Mouse (Mus musculus): ENCODE results near the gene Cd101. TPM values are rescaled to one million over a fixed set of nuclear protein-coding genes. Genes with fewer than 3 reads are reported as not detected.

The Cd101 gene
- polyA plus RNA-seq (2015; fragmentation: Nextera tagmentation; extraction: Ambion mirVana) = 0.58 and 0.68 TPM in 2 replicates

DNA sequence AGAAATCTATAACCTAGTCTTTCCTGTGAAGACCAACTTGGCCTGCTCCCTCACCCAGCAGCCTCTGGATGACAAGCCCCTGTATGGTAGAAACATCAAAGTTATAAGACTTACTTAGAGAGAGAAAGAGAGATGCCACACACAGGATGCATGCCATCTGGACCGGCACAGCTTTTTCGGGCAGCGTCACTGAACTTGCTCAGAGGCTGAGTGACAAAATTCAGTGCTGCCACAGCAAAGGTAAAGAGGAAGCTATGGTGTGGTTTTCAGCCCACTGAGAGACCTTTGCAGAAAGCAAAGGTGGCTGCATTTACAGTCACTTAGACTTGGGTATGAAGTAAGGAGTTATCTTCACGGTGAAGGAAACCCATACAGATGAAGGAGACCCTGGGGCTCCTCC, at the start of gene Cd101:
TSS of gene Cd101 (minus strand) at position 218 of the 400 bp plus-strand sequence.
- DNase-seq (ENCODE audit: low spot score) = peak; percentile 89

DNA sequence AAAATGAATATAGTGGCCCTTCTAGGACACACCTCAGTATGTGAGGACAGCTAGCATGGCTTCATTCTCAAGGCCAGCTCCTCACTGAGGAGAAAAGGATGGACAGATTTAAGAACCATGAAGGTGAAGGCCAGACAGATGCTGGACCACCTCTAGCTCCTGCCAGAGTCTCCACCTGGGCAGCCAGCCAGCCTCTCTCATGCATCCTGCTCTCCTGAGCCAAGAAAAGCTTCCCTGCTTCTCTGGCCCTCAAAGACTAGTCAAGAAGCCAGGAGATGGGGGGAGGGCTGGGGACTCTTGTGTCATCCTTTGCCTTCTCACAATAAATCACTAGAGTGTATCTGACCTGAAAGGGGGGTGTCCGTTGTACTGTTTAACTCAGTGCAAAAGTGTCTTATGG, 49.0 kb upstream of the Cd101 start:
- no peak for DNase-seq (ENCODE audit: low spot score)

DNA sequence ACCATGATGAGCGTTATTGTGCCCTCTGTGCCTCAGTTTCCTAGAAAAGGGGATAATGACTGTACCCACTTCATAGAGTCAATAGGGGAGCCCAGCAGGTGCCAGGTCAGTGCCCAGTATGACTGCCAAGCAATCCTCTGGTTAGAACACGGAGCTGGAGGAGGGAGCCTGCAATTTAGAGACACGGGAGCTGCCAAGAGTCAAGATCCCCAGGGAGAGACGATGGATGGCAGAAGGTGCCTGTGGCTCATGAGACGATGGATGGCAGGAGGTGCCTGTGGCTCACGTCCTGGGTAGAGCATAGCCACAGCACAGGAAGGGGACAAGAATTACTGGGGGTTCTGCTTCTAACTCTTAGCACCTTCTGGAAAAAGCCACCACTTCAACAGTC, 48.3 kb upstream of the Cd101 start:
- DNase-seq (ENCODE audit: low spot score) = no peak

GRCm38 (mm10) chr3:101076966-101077709, 47.8 kb upstream of the Cd101 start:
- DNase-seq (ENCODE audit: low spot score) = no peak

GRCm38 (mm10) chr3:101075866-101076265, 46.5 kb upstream of the Cd101 start:
- DNase-seq (ENCODE audit: low spot score) = no peak

GRCm38 (mm10) chr3:101073384-101073783, 44.0 kb upstream of the Cd101 start:
- DNase-seq (ENCODE audit: low spot score) = no peak

- DNase-seq (ENCODE audit: low spot score) = peak; percentile 26
Observed at GRCm38 (mm10) chr3:101072506-101073215, 43.3 kb upstream of the Cd101 start.

DNA sequence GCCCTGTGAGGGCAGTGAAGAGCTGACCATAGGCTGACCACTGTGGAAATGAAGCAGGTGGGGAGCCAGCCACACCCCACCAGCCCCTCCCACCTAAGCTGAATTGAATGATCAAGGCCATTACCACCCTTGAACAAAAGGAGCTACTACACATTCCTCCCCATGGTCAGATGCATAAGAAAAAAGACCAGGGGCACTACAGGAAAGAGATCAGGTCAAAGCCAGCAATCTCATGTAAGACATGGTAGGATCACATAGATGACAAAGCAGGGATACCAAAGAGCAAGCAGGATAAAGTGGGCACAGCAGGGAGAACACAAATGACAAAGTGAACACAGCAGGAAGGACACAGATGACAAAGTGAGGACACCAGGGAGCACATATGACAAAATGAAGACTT, 42.2 kb upstream of the Cd101 start:
- no peak for DNase-seq (ENCODE audit: low spot score)

- no peak for DNase-seq (ENCODE audit: low spot score)
Observed at GRCm38 (mm10) chr3:101070796-101071235, 41.5 kb upstream of the Cd101 start.

GRCm38 (mm10) chr3:101070230-101070795, 41.0 kb upstream of the Cd101 start:
- no peak for DNase-seq (ENCODE audit: low spot score)

DNA sequence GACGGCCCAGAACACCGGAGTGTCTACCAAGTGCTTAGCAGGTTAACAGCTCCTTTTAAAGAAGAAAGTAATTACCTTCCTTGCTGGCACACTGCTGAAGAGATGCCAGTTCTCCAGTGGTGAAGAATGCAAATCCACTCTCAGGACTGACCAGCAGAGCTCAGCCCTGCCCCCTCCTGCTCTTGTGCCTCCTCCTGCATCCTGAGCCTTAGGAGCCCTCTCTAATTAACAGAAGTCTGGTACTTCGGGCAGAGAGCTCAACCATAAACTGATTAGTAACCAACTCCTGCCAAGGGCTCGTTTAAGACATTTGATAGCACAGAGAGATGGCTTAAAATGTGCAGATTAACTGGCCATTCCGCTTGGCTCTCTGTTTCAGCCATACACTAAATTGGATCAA, 39.3 kb upstream of the Cd101 start:
- no peak for DNase-seq (ENCODE audit: low spot score)

DNA sequence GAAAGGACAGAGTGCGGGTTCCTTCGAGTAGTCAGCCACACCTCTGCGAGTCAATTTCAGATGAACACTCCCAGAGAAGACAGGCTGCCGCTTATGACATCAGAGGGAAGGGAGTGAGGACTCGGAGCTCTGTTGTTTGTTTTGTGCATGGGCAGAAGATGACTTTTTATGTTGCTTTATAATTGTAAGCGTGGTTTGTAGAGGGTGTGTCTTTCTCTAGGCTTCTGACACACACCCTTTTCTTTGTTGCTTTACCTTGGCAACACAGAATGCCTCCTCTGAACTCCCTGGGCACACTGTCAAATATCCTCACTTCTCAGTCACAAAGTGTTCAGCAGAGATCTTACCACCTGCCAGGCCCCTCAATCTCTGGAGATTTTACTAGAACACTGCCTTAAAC, 36.8 kb upstream of the Cd101 start:
- no peak for DNase-seq (ENCODE audit: low spot score)

DNA sequence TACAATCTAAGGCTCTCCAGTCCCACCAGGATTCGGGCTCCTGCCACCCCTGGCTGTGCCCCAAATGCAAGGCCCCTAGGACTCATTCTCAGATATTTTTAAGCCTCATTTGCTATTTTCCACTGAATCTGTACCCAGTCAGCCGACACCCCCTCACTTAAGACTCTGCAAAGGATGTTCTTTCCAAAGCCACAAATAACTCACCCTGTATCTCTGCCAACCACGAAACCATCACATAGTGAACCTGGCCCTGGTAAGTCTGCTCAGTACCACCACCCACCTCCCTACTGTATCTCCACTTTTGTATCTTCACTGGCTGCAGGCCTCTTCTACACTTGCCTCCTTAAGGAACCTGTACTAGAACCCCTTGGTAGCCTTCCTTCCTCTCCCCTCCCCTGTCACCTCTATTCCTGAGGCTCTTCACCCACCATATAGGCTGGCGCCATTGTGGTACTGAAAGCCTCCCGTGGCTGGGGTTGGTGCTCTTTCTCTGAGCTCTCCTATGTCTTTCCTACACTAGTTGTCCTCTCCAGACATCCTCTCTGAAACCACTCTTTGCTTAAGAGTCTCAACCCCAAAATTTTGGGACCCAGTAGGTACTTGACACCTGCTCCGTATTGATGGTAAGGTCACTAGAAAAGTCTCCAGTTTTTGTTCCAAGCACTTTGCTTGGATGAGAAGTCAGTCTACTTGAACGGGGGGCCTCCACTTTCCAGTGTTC, 32.7 kb upstream of the Cd101 start:
- DNase-seq (ENCODE audit: low spot score) = no peak

DNA sequence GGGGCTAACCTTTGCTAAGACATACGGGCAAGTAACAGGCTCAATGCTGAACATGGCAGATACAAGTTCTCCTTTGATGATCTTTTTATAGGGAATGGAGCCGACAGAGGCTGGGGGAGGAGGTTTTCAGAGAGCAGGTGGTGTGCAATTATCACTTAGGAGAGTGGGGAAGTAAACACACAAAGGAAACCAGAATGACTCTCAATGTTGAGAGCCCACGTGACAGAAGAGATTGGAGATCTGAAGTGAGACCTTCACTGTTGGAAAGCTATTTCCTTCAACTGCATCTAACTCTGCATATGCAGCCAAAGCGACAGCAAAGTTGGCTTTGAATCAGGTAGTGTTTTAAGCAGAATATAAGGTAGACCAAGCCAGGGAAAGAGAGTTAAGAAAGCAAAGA, 29.9 kb upstream of the Cd101 start:
- DNase-seq (ENCODE audit: low spot score) = peak; percentile 38

- DNase-seq (ENCODE audit: low spot score) = no peak
Observed at GRCm38 (mm10) chr3:101058203-101058602, 28.8 kb upstream of the Cd101 start.

GRCm38 (mm10) chr3:101055216-101055615, 25.9 kb upstream of the Cd101 start:
- DNase-seq (ENCODE audit: low spot score) = no peak

DNA sequence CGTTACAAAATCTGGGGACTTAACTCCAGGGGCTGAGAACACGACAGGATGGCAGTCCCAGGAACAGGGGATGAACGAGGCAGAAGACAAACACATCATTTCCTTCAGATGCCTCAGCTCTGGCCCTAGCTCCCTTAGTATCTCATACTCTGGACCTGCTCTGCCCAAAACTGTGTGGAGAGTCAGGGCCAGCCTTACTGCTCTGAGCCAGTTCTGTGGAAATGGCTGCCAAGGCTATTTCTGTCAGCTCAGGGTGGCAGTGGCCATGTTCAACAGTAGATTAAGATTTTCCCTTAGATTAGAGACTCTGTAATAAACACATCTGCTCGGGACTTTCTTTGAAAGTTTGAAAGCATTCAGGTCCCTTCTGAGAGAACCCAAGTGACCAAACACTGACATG, 22.2 kb upstream of the Cd101 start:
- no peak for DNase-seq (ENCODE audit: low spot score)

DNA sequence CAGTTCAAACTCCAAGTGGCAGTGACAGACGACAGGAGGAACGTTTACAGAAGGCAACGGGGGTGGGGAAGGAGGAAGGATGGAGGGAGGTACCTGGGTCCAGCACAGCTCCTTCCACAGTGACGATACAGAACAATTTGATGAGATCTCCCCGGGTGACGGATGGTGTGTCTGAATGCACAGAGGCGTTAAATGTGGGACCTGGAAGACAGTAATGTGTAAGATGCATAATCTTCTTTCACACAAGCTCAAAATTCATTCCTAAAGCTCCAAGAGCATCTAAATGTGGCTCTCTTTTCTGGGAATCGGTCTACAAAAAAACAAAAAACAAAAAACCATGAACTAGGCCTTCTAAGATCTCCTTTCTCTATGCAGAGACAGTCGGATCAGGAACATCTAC, 20.6 kb upstream of the Cd101 start:
- DNase-seq (ENCODE audit: low spot score) = no peak

- DNase-seq (ENCODE audit: low spot score) = no peak
Observed at GRCm38 (mm10) chr3:101048781-101049180, 19.4 kb upstream of the Cd101 start.

DNA sequence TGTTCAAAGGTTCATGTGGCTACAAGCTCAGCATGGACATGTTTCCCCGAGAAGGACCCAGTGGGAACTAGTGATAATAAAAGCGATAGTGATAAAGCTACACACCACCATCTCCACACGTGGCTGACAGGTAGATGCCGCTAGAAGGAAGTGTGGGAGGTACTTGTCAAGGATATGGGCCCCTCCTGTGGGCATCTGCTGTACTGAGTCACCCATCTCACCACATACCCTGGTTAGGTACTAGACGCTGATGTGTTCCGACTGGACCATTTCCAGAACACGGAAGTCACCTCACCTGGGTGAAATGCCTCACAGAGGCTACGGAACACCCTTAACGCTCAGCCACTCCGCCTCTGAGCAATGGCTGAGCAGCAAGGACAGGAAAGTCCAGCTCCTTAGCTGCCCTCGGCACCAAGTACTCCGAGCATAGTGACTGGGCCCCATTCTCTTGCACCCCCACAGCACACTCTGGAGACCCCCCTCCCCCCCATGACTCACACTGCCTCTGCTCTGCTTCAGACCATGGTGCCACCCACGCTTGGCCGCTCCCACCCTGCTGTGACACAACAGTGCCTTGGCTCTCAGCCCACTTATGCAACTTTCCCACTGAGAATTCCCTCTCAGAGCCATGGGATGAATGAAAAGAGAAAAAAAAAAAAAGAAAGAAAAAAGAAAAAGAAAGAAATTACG, 18.4 kb upstream of the Cd101 start:
- no peak for DNase-seq (ENCODE audit: low spot score)

GRCm38 (mm10) chr3:101045431-101045830, 16.1 kb upstream of the Cd101 start:
- no peak for DNase-seq (ENCODE audit: low spot score)

Measured in thymus, postnatal 0 days (tissue).